Mouse (Mus musculus) ES-Bruce4 (cell line): ENCODE results near the gene Adpgk.

Experiments
- CTCF ChIP-seq: IDR thresholded peaks from one replicate; pipeline ENCODE4 v1.8.1; 2011; ENCODE audit warnings: low read depth, low read length
- EP300 ChIP-seq: IDR thresholded peaks from 2 replicates; pipeline ENCODE4 v1.6.1; 2011; ENCODE audit warnings: low read depth, low read length; ENCODE audit not compliant: insufficient read depth
- POLR2A ChIP-seq: IDR thresholded peaks from one replicate; pipeline ENCODE4 v1.8.1; 2011; ENCODE audit warnings: low read length; ENCODE audit not compliant: insufficient read depth

- TF ChIP-seq POLR2A (no peak), CTCF (no peak), EP300 (no peak)
Observed at GRCm38 (mm10) chr9:59278199-59278598, 13.2 kb upstream of the Adpgk start.
